Mouse (Mus musculus): ENCODE measurements at regions not wholly inside any gene's neighbourhood (a gene's known extent, or its start where the extent isn't known, plus 50 kb on each side); places are given as distances from the start of the nearest gene placed in this dataset.

DNA sequence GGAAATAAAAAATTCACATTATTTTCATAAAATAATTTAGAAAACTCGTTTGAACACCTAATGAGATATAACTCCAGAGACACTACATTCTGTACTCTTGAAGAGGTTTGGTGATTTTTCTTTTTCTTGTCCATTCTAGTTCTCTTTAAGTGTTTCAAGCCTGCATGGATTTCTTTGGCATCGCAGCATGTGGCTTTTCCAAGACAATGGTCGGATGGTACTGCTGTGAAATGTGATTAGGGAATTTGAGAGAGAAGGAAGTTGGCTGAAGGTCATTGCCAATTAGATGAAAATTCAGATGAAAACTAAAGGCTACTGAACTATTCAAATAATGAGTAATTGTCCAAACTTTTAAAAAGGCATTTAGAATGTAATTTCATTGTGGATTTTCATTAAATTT, 572.2 kb downstream of the Phex start:
- TF ChIP-seq POLR2A (IDR thresholded peaks at IDR 0.05; ENCODE audit: borderline replicate concordance, extremely low read depth, insufficient read depth, insufficient read length, poor library complexity, severe bottlenecking) (no peak), CTCF (IDR thresholded peaks at IDR 0.05; ENCODE audit: borderline replicate concordance, extremely low read depth, insufficient read depth, insufficient read length) (no peak)
- DNase-seq (ENCODE audit: low read depth) = peak; percentile 38

DNA sequence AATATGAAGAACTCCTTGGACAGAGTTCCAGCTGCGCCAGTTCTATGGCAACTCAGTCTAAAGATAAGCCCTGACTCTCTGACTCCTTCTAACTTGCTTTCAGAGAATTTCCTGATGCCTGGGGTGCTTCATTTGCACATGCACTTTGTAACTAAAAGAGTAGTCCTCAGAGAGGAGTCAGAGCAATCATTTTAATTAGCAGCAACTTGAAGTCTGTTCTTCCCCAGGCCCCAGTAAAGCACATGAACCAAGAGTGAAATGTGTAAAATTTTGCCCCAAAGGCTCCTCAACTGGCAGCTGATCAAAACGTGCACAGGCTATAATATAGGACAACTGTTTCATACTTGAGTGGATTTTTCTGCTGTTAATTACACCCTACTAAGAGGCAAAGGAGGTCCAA, 573.8 kb downstream of the Phex start:
- DNase-seq (ENCODE audit: low read depth) = peak; percentile 47

DNA sequence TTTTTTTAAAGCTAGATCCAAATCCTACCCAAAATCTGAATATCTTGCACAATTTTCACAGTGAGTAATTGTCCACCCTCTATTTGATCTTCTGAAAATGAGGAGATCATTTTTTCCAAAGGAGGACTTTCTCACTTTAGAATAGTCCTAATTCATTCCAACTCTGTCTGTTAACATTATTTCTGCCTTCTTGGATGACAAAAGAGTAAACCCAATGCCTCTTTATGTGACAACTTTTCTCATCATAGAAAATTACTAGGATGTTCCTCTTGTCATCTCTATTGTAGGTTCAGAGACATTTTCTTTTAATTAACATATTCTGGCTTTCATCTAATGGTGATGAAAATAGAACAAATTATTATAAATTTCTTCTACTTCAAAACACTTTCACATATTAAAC, 582.9 kb downstream of the Phex start:
- no peak for DNase-seq (ENCODE audit: low read depth)
- TF ChIP-seq POLR2A (IDR thresholded peaks at IDR 0.05; ENCODE audit: borderline replicate concordance, extremely low read depth, insufficient read depth, insufficient read length, poor library complexity, severe bottlenecking) = no peak
- no peak for TF ChIP-seq CTCF (IDR thresholded peaks at IDR 0.05; ENCODE audit: borderline replicate concordance, extremely low read depth, insufficient read depth, insufficient read length)

More for the DNA sequence above, 573.8 kb downstream of the Phex start:
- TF ChIP-seq CTCF (IDR thresholded peaks at IDR 0.05; ENCODE audit: borderline replicate concordance, extremely low read depth, insufficient read depth, insufficient read length) = no peak
- no peak for TF ChIP-seq POLR2A (IDR thresholded peaks at IDR 0.05; ENCODE audit: borderline replicate concordance, extremely low read depth, insufficient read depth, insufficient read length, poor library complexity, severe bottlenecking)

DNA sequence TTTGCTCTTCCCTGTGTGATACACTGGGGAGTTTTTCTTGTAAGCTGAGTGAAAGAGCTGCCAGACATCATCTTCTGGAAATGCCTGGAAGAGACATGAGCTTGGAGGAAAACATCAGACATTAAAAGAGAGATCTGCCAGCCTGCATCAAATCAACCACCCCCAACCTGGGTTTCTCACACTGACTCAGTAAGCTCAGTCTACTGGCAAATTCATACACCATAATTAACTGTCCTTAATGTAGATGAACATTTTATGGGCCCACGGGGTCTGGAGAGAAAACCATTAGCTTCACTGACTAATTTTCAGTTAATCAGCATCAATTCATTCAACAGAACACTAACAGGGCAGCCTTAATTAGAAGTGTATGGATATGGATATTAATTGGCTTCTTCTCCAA, 608.3 kb downstream of the Phex start:
- TF ChIP-seq CTCF (IDR thresholded peaks at IDR 0.05; ENCODE audit: borderline replicate concordance, extremely low read depth, insufficient read depth, insufficient read length) = no peak
- no peak for TF ChIP-seq POLR2A (IDR thresholded peaks at IDR 0.05; ENCODE audit: borderline replicate concordance, extremely low read depth, insufficient read depth, insufficient read length, poor library complexity, severe bottlenecking)
- DNase-seq (ENCODE audit: low read depth) = peak; percentile 55
